Mouse (Mus musculus) heart, postnatal 0 days (tissue): ENCODE results near the gene Rassf8. TPM values are rescaled to one million over a fixed set of nuclear protein-coding genes. Genes with fewer than 3 reads are reported as not detected.

Experiments
- ATAC-seq: fragments of 200-750 bp; cut with Nextera tagmentation; 2 replicates; pipeline ENCODE4 v1.8.0; 2017; ENCODE audit warnings: low read depth, moderate number of reproducible peaks, moderate library complexity; ENCODE audit not compliant: insufficient read depth
- DNase-seq: peaks from one replicate; pipeline ENCODE4 v3.0.0-alpha.2; 2016; ENCODE audit warnings: low spot score
- H3K27ac ChIP-seq: fragments of 300-500 bp; sonication (generic); 2 replicates; pipeline ENCODE4 v1.5.1; 2014; ENCODE audit warnings: low read depth, mild to moderate bottlenecking
- H3K27me3 ChIP-seq: fragments of 300-500 bp; sonication (generic); 2 replicates; pipeline ENCODE4 v1.6.1; 2014; ENCODE audit warnings: low read length, mixed read lengths; ENCODE audit not compliant: control insufficient read depth, insufficient read depth
- H3K36me3 ChIP-seq: fragments of 300-500 bp; sonication (generic); replicated peaks from 2 replicates; pipeline ENCODE4 v1.6.1; 2014; ENCODE audit warnings: low read length, mixed read lengths; ENCODE audit not compliant: control insufficient read depth, insufficient read depth
- H3K4me1 ChIP-seq: fragments of 300-500 bp; sonication (generic); 2 replicates; pipeline ENCODE4 v1.6.1; 2014; ENCODE audit warnings: antibody characterized with exemption; ENCODE audit not compliant: control insufficient read depth, insufficient read depth
- H3K4me2 ChIP-seq: fragments of 300-500 bp; sonication (generic); 2 replicates; pipeline ENCODE4 v1.6.1; 2014; ENCODE audit warnings: low read depth, mild to moderate bottlenecking, low read length, moderate library complexity
- H3K4me3 ChIP-seq: fragments of 300-500 bp; sonication (generic); 2 replicates; pipeline ENCODE4 v1.5.1; 2014; ENCODE audit warnings: low read depth, low read length
- H3K9ac ChIP-seq: fragments of 300-500 bp; sonication (generic); replicated peaks from 2 replicates; pipeline ENCODE4 v1.6.1; 2014; ENCODE audit warnings: low read depth, low read length, mixed read lengths
- H3K9me3 ChIP-seq: fragments of 300-500 bp; sonication (generic); replicated peaks from 2 replicates; pipeline ENCODE4 v1.6.1; 2016; ENCODE audit warnings: low read length; ENCODE audit not compliant: control insufficient read depth
- CTCF ChIP-seq: IDR thresholded peaks from 2 replicates; pipeline ENCODE4 v1.5.1; 2016; ENCODE audit warnings: antibody characterized with exemption, control low read depth, low read depth
- EP300 ChIP-seq: IDR thresholded peaks from 2 replicates; pipeline ENCODE4 v1.6.1; 2016; ENCODE audit warnings: antibody characterized with exemption, low read depth
- WGBS: fragments of 180-500 bp; shearing (Covaris S2); extraction: QIAGEN DNeasy Blood & Tissue Kit; methylation state at CpG from one replicate; pipeline ENCODE4 v1.1.7; 2014; 5-methylcytosine and 5-hydroxymethylcytosine counted together
- polyA plus RNA-seq: library from polyadenylated mRNA; unstranded; fragments of >200 nt; fragmentation: Nextera tagmentation; extraction: Ambion mirVana; gene quantifications from 2 replicates; pipeline ENCODE4 v1.2.1, GENCODE M21; 2015
- total RNA-seq: library from RNA; depleted of rRNA; stranded (reverse); fragments of >200 nt; gene quantifications from 2 replicates; pipeline ENCODE4 v1.2.3, GENCODE M21; 2014; ENCODE audit warnings: low replicate concordance

Gene Rassf8
- total and polyA plus RNA-seq, 2 experiments from 2014 or later, result 11.1 to 72.6 TPM

DNA sequence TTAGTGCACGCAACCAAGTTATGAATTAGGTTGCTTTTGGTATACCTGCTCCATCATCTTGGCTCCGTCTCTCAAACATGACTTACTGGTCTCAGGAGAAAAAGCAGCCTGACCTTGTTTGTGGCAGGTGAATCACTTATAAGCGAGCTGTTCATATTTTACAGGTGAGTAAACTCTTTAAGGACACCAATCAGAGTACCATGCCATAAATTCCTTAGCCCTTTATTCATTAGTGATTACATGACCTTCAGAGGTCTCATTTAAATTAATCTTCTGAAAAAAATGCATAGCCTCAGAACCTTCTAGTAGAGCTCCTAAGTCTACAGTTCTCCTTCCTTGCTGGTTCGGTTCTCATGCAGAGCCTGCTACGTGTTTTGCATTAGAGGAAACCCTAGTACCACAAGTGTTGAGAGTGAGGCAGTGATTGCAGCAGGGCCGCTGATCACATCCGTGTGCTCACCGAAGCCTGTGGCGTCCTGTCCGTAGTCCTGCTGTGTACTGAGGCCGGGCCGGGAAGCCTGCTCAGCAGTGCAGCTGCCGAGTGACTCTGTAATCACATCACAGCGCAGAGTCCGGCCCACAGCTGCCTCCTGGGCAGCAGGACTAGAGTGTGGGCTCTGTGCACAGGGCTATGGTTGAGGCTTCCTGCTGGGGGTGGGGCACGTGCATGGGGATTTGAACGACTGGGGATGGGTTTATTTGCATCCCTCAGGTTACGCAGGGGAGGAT is 23.9 kb downstream of the Rassf8 start:
- WGBS, result 45% methylated on average over 18 of the region's 18 CpGs
- peak; percentile 5; the same call in 1 of the 2 replicates for ATAC-seq
- 0 out of 2 replicates have a peak overlapping the region, but pooled peaks have one; percentile 30 for H3K9ac ChIP-seq

GRCm38 (mm10) chr6:145774436-145774835 is 27.9 kb downstream of the Rassf8 start:
- no peak for ATAC-seq
- no peak overlapping the region for H3K4me3 ChIP-seq
- no peaks in the 10 kb centered on the region for H3K36me3 ChIP-seq
- 83% methylated on average over 2 of the region's 2 CpGs for WGBS
- no peak for DNase-seq
- no peak overlapping the region for H3K9ac ChIP-seq
- no peaks in the 10 kb centered on the region for H3K9me3 ChIP-seq
- no peak overlapping the region for H3K4me2 ChIP-seq
- H3K4me1 ChIP-seq, result peaks cover 17% of the 10 kb centered on the region
- H3K27ac ChIP-seq, result no peak overlapping the region
- no peaks in the 10 kb centered on the region for H3K27me3 ChIP-seq
- no peak for TF ChIP-seq EP300

More for the DNA sequence above, 23.9 kb downstream of the Rassf8 start:
- TF ChIP-seq EP300 (no peak), CTCF (no peak)
- H3K27ac ChIP-seq, result peak overlapping the region; percentile 95
- no peaks in the 10 kb centered on the region for H3K27me3 ChIP-seq
- H3K36me3 ChIP-seq, result no peaks in the 10 kb centered on the region
- peaks cover 38% of the 10 kb centered on the region for H3K4me1 ChIP-seq
- H3K4me3 ChIP-seq, result no peak overlapping the region
- H3K4me2 ChIP-seq, result no peak overlapping the region
- no peaks in the 10 kb centered on the region for H3K9me3 ChIP-seq
- DNase-seq, result no peak

GRCm38 (mm10) chr6:145776241-145776640 is 29.7 kb downstream of the Rassf8 start:
- H3K27me3 ChIP-seq, result no peaks in the 10 kb centered on the region
- no peak overlapping the region for H3K27ac ChIP-seq
- H3K4me1 ChIP-seq, result peaks cover 14% of the 10 kb centered on the region
- H3K9me3 ChIP-seq, result no peaks in the 10 kb centered on the region
- ATAC-seq, result no peak
- H3K36me3 ChIP-seq, result no peaks in the 10 kb centered on the region
- no peak overlapping the region for H3K4me3 ChIP-seq
- WGBS, result 78% methylated on average over 4 of the region's 4 CpGs
- no peak overlapping the region for H3K9ac ChIP-seq
- no peak for TF ChIP-seq CTCF
- TF ChIP-seq EP300, result no peak
- no peak for DNase-seq
- no peak overlapping the region for H3K4me2 ChIP-seq

GRCm38 (mm10) chr6:145779383-145779782 is 32.8 kb downstream of the Rassf8 start:
- H3K9ac ChIP-seq, result no peak overlapping the region
- no peak for TF ChIP-seq CTCF
- TF ChIP-seq EP300, result no peak
- ATAC-seq, result peak; percentile 55

DNA sequence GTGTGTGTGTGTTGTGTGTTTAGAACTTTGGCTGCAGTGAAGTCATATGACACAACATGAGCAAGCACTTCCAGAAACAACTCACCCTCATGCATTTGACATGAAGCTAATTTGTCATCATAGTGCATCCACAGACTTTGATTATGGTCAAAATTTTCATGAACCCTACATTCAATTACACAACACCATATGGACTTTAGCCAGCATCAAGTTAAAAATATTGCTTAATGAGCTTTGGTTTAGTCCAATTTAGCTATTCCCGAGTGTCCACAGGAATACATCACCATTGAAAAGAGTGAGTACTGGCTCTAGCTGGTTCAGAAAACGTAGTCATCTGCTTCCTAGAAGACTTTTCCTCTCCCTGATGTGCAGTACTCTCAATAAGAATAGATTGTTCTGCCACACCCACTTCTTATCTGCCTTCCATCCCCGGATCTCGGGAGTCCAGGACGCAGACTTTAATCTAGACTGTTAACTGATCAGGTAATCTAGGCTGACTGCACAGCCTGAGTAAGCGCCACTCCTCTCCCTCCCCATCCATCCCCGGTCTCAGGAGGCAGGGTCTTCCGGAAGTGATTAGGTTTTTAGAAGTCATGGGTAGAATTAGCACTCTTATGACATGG is 33.7 kb downstream of the Rassf8 start:
- DNase-seq (no peak), ATAC-seq (no peak)
- TF ChIP-seq EP300, result no peak
- no peak for TF ChIP-seq CTCF
- no peak overlapping the region for H3K9ac ChIP-seq
- no peak overlapping the region for H3K4me2 ChIP-seq
- H3K27me3 ChIP-seq, result no peaks in the 10 kb centered on the region
- whole genome bisulfite sequencing, result 52% methylated on average over 8 of the region's 8 CpGs
- H3K36me3 ChIP-seq, result no peaks in the 10 kb centered on the region
- H3K4me1 ChIP-seq, result peaks cover 31% of the 10 kb centered on the region
- no peaks in the 10 kb centered on the region for H3K9me3 ChIP-seq
- H3K27ac ChIP-seq, result no peak overlapping the region
- H3K4me3 ChIP-seq, result no peak overlapping the region

More at GRCm38 (mm10) chr6:145779383-145779782, 32.8 kb downstream of the Rassf8 start:
- no peaks in the 10 kb centered on the region for H3K27me3 ChIP-seq
- H3K4me3 ChIP-seq, result no peak overlapping the region
- H3K4me2 ChIP-seq, result no peak overlapping the region
- no peak for DNase-seq
- peak overlapping the region; percentile 28 for H3K27ac ChIP-seq
- H3K36me3 ChIP-seq, result no peaks in the 10 kb centered on the region
- H3K4me1 ChIP-seq, result peaks cover 31% of the 10 kb centered on the region
- H3K9me3 ChIP-seq, result no peaks in the 10 kb centered on the region
- 23% methylated on average over 6 of the region's 6 CpGs for WGBS

GRCm38 (mm10) chr6:145781256-145781655 is 34.7 kb downstream of the Rassf8 start:
- WGBS, result 82% methylated on average over 9 of the region's 9 CpGs
- no peaks in the 10 kb centered on the region for H3K9me3 ChIP-seq
- no peak overlapping the region for H3K9ac ChIP-seq
- H3K27ac ChIP-seq, result 0 out of 2 replicates have a peak overlapping the region, but pooled peaks have one; percentile 61
- peaks cover 31% of the 10 kb centered on the region for H3K4me1 ChIP-seq
- no peaks in the 10 kb centered on the region for H3K36me3 ChIP-seq
- DNase-seq (no peak), ATAC-seq (no peak)
- H3K27me3 ChIP-seq, result no peaks in the 10 kb centered on the region
- no peak for TF ChIP-seq EP300
- TF ChIP-seq CTCF, result no peak
- no peak overlapping the region for H3K4me3 ChIP-seq
- H3K4me2 ChIP-seq, result no peak overlapping the region
